ENCODE assay signal across 8 mouse cellular contexts in genomic region chr11:69121741-69122335, GRCm38 (mm10). TPM values are rescaled to one million over a fixed set of nuclear protein-coding genes. Genes with fewer than 3 reads are reported as not detected.
A peak's percentile ranks its signal among the peaks of the same experiment; 100 is the strongest.
DNase-seq lines count a peak whose midpoint lies in the region; ATAC-seq and TF ChIP-seq lines count a peak whose summit lies in the region.

No protein-coding gene starts in this region.

- intact Hi-C loops in heart, postnatal 14 days (cut with DNase I) = loop anchor here (1.0 kb wide), 1 partner anchor 31 kb away; no protein-coding TSS in a partner anchor

- no peak for TF ChIP-seq POLR2A in bone marrow macrophage, adult 2 months (IDR thresholded peaks at IDR 0.05; ENCODE audit: borderline replicate concordance, low read depth, low read length)

- H3K9me3 ChIP-seq in heart, embryonic 11.5 days (replicated peaks; ENCODE audit: control insufficient read depth, low read length) = no peaks in the 10 kb centered on the region
- H3K9me3 ChIP-seq in hindbrain, embryonic 15.5 days = no peaks in the 10 kb centered on the region
- no peaks in the 10 kb centered on the region for H3K9me3 ChIP-seq in midbrain, embryonic 16.5 days (replicated peaks; ENCODE audit: control insufficient read depth, low read length, poor library complexity, severe bottlenecking)

- DNase-seq in heart, postnatal 14 days = no peak
- peak; percentile 61 for DNase-seq in 3T3-L1 (ENCODE audit: low read depth, low spot score)
- no peak for DNase-seq in yolk sac, embryonic 10.5 days (ENCODE audit: low spot score)
- DNase-seq in gastrocnemius, postnatal 4 days (ENCODE audit: low spot score in 2 of 2) = no peak

- TF ChIP-seq CTCF in bone marrow macrophage, adult 2 months (IDR thresholded peaks at IDR 0.05; ENCODE audit: low read depth, low read length) = no peak

- H3K9ac ChIP-seq in heart, embryonic 11.5 days (ENCODE audit: low read depth, low read length) = peak overlapping the region; percentile 74
- H3K9ac ChIP-seq in hindbrain, embryonic 15.5 days = peak overlapping the region; percentile 70
- H3K9ac ChIP-seq in midbrain, embryonic 16.5 days (ENCODE audit: low read depth, low read length) = peak overlapping the region; percentile 74

- H3K27ac ChIP-seq in heart, embryonic 11.5 days (ENCODE audit: low read depth, low read length) = peak overlapping the region; percentile 85
- no peak overlapping the region for H3K27ac ChIP-seq in bone marrow macrophage, adult 2 months (ENCODE audit: insufficient read depth, low read depth, low read length)
- peak overlapping the region; percentile 79 for H3K27ac ChIP-seq in hindbrain, embryonic 15.5 days (replicated peaks)
- peak overlapping the region; percentile 81; the same call in 1 of the 2 replicates for H3K27ac ChIP-seq in midbrain, embryonic 16.5 days (ENCODE audit: low read length)

- H3K27me3 ChIP-seq in heart, embryonic 11.5 days (ENCODE audit: control insufficient read depth, insufficient read depth, low read length) = no peaks in the 10 kb centered on the region
- peaks cover 7% of the 10 kb centered on the region; the same call in 1 of the 2 replicates for H3K27me3 ChIP-seq in hindbrain, embryonic 15.5 days
- H3K27me3 ChIP-seq in midbrain, embryonic 16.5 days (ENCODE audit: control insufficient read depth, insufficient read depth, low read depth, low read length) = peaks cover 4% of the 10 kb centered on the region; the same call in 1 of the 2 replicates

- no peak; the same call in 1 of the 2 replicates for ATAC-seq in heart, embryonic 11.5 days (replicated peaks; ENCODE audit: insufficient number of reproducible peaks, low FRiP score, low TSS enrichment)
- ATAC-seq in hindbrain, embryonic 15.5 days (ENCODE audit: low FRiP score, low read depth) = no peak
- no peak for ATAC-seq in midbrain, embryonic 16.5 days

- peaks cover 28% of the 10 kb centered on the region for H3K4me1 ChIP-seq in heart, embryonic 11.5 days (ENCODE audit: control insufficient read depth, insufficient read depth, low read length)
- H3K4me1 ChIP-seq in bone marrow macrophage, adult 2 months (ENCODE audit: control insufficient read depth, insufficient read depth, low read length) = peaks cover 19% of the 10 kb centered on the region
- peaks cover 61% of the 10 kb centered on the region for H3K4me1 ChIP-seq in hindbrain, embryonic 15.5 days (replicated peaks)
- peaks cover 35% of the 10 kb centered on the region for H3K4me1 ChIP-seq in midbrain, embryonic 16.5 days (ENCODE audit: control insufficient read depth, insufficient read depth, low read length)

- peak overlapping the region; percentile 78 for H3K4me3 ChIP-seq in heart, embryonic 11.5 days (ENCODE audit: low read depth, low read length)
- H3K4me3 ChIP-seq in bone marrow macrophage, adult 2 months (ENCODE audit: insufficient read depth, low read length) = peak overlapping the region; percentile 72
- H3K4me3 ChIP-seq in hindbrain, embryonic 15.5 days = peak overlapping the region; percentile 89
- peak overlapping the region; percentile 79 for H3K4me3 ChIP-seq in midbrain, embryonic 16.5 days (ENCODE audit: low read depth, low read length)

- no peaks in the 10 kb centered on the region for H3K36me3 ChIP-seq in heart, embryonic 11.5 days (ENCODE audit: control insufficient read depth, insufficient read depth, low read length)
- H3K36me3 ChIP-seq in hindbrain, embryonic 15.5 days = no peaks in the 10 kb centered on the region
- H3K36me3 ChIP-seq in midbrain, embryonic 16.5 days (ENCODE audit: control insufficient read depth, insufficient read depth, low read length) = no peaks in the 10 kb centered on the region

- H3K4me2 ChIP-seq in heart, embryonic 11.5 days = peak overlapping the region; percentile 82
- peak overlapping the region; percentile 98 for H3K4me2 ChIP-seq in hindbrain, embryonic 15.5 days
- peak overlapping the region; percentile 90 for H3K4me2 ChIP-seq in midbrain, embryonic 16.5 days (ENCODE audit: low read length)

- 1% methylated on average over 28 of the region's 32 CpGs for WGBS in heart, embryonic 11.5 days (ENCODE audit: insufficient replicate concordance)
- WGBS in hindbrain, embryonic 15.5 days = under 1% methylated on average over 31 of the region's 32 CpGs
- WGBS in midbrain, embryonic 16.5 days = under 1% methylated on average over 29 of the region's 32 CpGs

RNA-seq across cellular contexts. Expression of gene 9130213A22Rik, which starts 0.6 kb away (rescaled TPM):
- 0.32 and 0.49 TPM in 2 replicates for polyA plus RNA-seq in heart, embryonic 11.5 days (2014; fragmentation: Nextera tagmentation; extraction: Ambion mirVana)
- total RNA-seq in heart, postnatal 14 days (2021) = under 1 TPM; 0.33 to 0.44 TPM
- polyA plus RNA-seq in bone marrow macrophage, adult 2 months (2012; ENCODE audit: insufficient read depth, insufficient read length, missing spikeins) = 0.35 TPM in 1 of 2 replicates, not detected in the other
- polyA plus RNA-seq in hindbrain, embryonic 15.5 days (2015; fragmentation: Nextera tagmentation; extraction: Ambion mirVana) = 0.40 and 0.42 TPM in 2 replicates
- 0.49 and 0.65 TPM in 2 replicates for polyA plus RNA-seq in midbrain, embryonic 16.5 days (2015; fragmentation: Nextera tagmentation; extraction: Ambion mirVana)
- total RNA-seq in gastrocnemius, postnatal 4 days (2021) = under 1 TPM; 0.29 to 0.56 TPM

RNA-seq across cellular contexts. Expression of gene Hes7, which starts 1.6 kb away (rescaled TPM):
- polyA plus RNA-seq in heart, embryonic 11.5 days (2014; fragmentation: Nextera tagmentation; extraction: Ambion mirVana) = 0.35 and 0.64 TPM in 2 replicates
- under 1 TPM; 0.14 to 0.32 TPM for total RNA-seq in heart, postnatal 14 days (2021)
- 0.71 and 0.88 TPM in 2 replicates for polyA plus RNA-seq in bone marrow macrophage, adult 2 months (2012; ENCODE audit: insufficient read depth, insufficient read length, missing spikeins)
- polyA plus RNA-seq in hindbrain, embryonic 15.5 days (2015; fragmentation: Nextera tagmentation; extraction: Ambion mirVana) = 0.87 and 0.98 TPM in 2 replicates
- polyA plus RNA-seq in midbrain, embryonic 16.5 days (2015; fragmentation: Nextera tagmentation; extraction: Ambion mirVana) = 0.75 and 1.1 TPM in 2 replicates
- total RNA-seq in gastrocnemius, postnatal 4 days (2021) = under 1 TPM; 0.34 to 0.54 TPM

RNA-seq across cellular contexts. Expression of gene Aloxe3, which starts 3.9 kb away (rescaled TPM):
- polyA plus RNA-seq in heart, embryonic 11.5 days (2014; fragmentation: Nextera tagmentation; extraction: Ambion mirVana) = 0.37 and 0.39 TPM in 2 replicates
- total RNA-seq in heart, postnatal 14 days (2021) = not detected
- not detected in 2 replicates for polyA plus RNA-seq in bone marrow macrophage, adult 2 months (2012; ENCODE audit: insufficient read depth, insufficient read length, missing spikeins)
- 4.7 and 6.5 TPM in 2 replicates for polyA plus RNA-seq in hindbrain, embryonic 15.5 days (2015; fragmentation: Nextera tagmentation; extraction: Ambion mirVana)
- polyA plus RNA-seq in midbrain, embryonic 16.5 days (2015; fragmentation: Nextera tagmentation; extraction: Ambion mirVana) = 9.0 and 11.5 TPM in 2 replicates
- under 1 TPM in 1 of 2 experiments, not detected in 1; 0.23 TPM for total RNA-seq in gastrocnemius, postnatal 4 days (2021)

RNA-seq across cellular contexts. Expression of gene Per1, which starts 26.8 kb away (rescaled TPM):
- 6.2 and 6.3 TPM in 2 replicates for polyA plus RNA-seq in heart, embryonic 11.5 days (2014; fragmentation: Nextera tagmentation; extraction: Ambion mirVana)
- 100 to 1,000 TPM; 100 to 103 TPM for total RNA-seq in heart, postnatal 14 days (2021)
- 24.7 and 35.9 TPM in 2 replicates for polyA plus RNA-seq in bone marrow macrophage, adult 2 months (2012; ENCODE audit: insufficient read depth, insufficient read length, missing spikeins)
- polyA plus RNA-seq in hindbrain, embryonic 15.5 days (2015; fragmentation: Nextera tagmentation; extraction: Ambion mirVana) = 10.0 and 10.1 TPM in 2 replicates
- 12.4 TPM in 2 replicates for polyA plus RNA-seq in midbrain, embryonic 16.5 days (2015; fragmentation: Nextera tagmentation; extraction: Ambion mirVana)
- 10 to 100 TPM; 32.1 to 49.3 TPM for total RNA-seq in gastrocnemius, postnatal 4 days (2021)

RNA-seq across cellular contexts. Expression of gene Vamp2, which starts 33.5 kb away (rescaled TPM):
- 89.7 and 94.7 TPM in 2 replicates for polyA plus RNA-seq in heart, embryonic 11.5 days (2014; fragmentation: Nextera tagmentation; extraction: Ambion mirVana)
- 10 to 100 TPM; 68.8 to 72.6 TPM for total RNA-seq in heart, postnatal 14 days (2021)
- 76.6 and 79.4 TPM in 2 replicates for polyA plus RNA-seq in bone marrow macrophage, adult 2 months (2012; ENCODE audit: insufficient read depth, insufficient read length, missing spikeins)
- 317 and 437 TPM in 2 replicates for polyA plus RNA-seq in hindbrain, embryonic 15.5 days (2015; fragmentation: Nextera tagmentation; extraction: Ambion mirVana)
- 335 and 438 TPM in 2 replicates for polyA plus RNA-seq in midbrain, embryonic 16.5 days (2015; fragmentation: Nextera tagmentation; extraction: Ambion mirVana)
- 10 to 100 TPM; 61.1 to 70.4 TPM for total RNA-seq in gastrocnemius, postnatal 4 days (2021)
